Mouse (Mus musculus): ENCODE measurements around the gene Irak2.

Gene Irak2

GRCm38 (mm10) chr6:113639201-113639600 lies 934 bp downstream of the Irak2 start:
- no peak for DNase-seq (ENCODE audit: extremely low spot score, low read depth, low spot score)

- no peak for DNase-seq (ENCODE audit: extremely low spot score, low read depth, low spot score)
Measured at GRCm38 (mm10) chr6:113642605-113643004, 4.3 kb downstream of the Irak2 start.

GRCm38 (mm10) chr6:113643021-113643420 lies 4.8 kb downstream of the Irak2 start:
- no peak for DNase-seq (ENCODE audit: extremely low spot score, low read depth, low spot score)

DNA sequence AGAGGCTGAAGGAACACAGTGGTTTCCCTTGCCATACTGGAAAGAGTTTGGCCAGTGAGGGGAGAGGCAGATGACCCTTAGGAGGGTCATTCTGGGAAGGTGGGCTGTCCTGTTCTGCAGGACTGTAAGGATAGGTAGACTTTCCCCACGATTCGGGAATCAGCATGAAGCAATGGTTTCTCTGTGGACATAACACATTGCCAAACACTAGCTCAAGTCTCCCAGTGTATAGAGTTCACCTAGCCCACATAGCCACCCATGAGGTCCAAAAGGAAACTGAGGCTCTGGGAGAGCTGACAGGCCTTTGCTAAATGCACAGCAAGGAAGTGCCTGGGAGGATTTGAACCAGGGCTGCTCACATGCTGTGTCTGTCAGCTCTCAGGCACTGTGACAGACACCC lies 5.7 kb downstream of the Irak2 start:
- no peak for DNase-seq (ENCODE audit: extremely low spot score, low read depth, low spot score)

DNA sequence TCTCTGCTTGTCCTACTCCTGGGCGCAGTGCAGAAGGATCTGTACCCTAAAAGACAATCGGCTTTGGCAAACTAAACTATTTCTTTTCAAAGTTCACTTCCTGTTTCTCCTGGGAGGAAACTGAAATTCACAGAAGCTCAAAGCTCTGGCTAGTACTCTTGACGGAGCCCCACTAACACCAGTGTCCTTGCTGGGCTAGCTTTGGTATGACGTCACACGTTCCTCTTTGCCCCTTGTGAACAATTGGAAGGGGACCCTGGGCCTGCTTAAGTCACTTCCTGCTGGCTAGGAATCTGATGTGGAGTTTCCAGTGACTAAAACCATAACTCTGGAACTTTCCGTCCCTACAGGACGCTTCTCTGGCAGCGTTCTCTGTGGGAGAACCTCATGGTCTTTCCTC lies 6.5 kb downstream of the Irak2 start:
- no peak for DNase-seq (ENCODE audit: extremely low spot score, low read depth, low spot score)

GRCm38 (mm10) chr6:113649346-113650196 lies 11.3 kb downstream of the Irak2 start:
- DNase-seq (ENCODE audit: extremely low spot score, low read depth, low spot score): no peak

DNA sequence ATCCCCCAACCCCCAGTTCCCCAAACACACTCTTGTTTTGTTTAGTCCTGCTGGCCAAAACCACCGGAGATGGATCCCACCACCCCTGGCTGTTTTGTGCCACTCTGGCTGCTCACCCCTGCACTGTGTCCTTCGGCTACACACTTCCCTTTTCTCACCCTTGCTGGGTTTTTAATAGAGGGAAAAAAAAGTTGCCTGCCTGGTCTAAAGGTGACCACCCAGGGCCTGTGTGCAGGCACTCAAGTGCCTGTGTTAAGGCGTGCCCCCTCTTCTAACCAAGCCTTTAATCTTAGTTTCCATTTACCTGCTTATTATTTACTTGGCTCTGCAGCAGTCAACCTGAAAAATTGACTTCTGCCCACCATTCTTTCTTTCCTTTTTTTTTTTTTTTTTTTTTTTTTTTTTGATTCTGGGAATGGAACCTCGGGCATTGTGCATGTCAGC lies 12.0 kb downstream of the Irak2 start:
- DNase-seq (ENCODE audit: extremely low spot score, low read depth, low spot score): no peak

- no peak for DNase-seq (ENCODE audit: extremely low spot score, low read depth, low spot score)
Measured at GRCm38 (mm10) chr6:113651626-113652025, 13.4 kb downstream of the Irak2 start.

DNA sequence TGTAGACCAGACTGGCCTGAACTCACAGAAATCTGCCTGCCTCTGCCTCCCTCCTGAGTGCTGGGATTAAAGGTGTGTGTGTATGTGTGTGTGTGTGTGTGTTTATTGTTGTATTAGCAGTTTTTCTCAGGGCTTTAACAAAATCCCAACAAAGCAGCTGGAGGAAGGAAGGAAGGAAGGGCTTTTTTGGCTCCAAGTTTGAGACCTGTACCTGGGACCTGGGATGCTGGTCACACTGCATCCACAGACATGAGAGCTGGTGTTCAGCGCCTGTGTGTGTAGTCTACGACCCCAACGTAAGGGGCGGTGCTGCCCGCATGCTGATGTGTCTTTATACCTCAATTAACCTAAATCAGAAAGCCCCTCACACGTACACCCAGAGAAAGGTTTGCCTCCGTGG lies 15.3 kb downstream of the Irak2 start:
- no peak for DNase-seq (ENCODE audit: extremely low spot score, low read depth, low spot score)

GRCm38 (mm10) chr6:113654102-113654501 lies 15.8 kb downstream of the Irak2 start:
- no peak for DNase-seq (ENCODE audit: extremely low spot score, low read depth, low spot score)

GRCm38 (mm10) chr6:113654753-113655397 lies 16.6 kb downstream of the Irak2 start:
- no peak for DNase-seq (ENCODE audit: extremely low spot score, low read depth, low spot score)

DNA sequence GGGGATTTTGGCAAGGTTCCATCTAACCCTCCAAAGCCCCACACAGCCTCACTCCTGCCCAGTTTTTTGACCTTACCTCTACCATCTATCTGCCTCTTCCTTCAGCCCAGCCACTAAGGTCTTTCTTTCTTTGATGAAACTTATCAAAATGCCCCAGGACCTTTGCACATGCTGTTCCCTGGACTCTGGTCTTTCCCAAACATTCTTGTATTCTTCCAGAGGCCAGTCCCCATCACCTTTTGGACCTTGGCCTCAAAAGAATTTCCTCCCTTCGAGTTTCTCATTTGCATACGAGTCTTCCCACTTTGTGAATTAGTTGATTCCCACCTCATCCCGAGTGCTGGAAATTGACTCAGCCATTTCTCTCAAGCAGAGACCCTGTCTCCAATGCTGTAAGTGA lies 17.2 kb downstream of the Irak2 start:
- no peak for DNase-seq (ENCODE audit: extremely low spot score, low read depth, low spot score)

DNA sequence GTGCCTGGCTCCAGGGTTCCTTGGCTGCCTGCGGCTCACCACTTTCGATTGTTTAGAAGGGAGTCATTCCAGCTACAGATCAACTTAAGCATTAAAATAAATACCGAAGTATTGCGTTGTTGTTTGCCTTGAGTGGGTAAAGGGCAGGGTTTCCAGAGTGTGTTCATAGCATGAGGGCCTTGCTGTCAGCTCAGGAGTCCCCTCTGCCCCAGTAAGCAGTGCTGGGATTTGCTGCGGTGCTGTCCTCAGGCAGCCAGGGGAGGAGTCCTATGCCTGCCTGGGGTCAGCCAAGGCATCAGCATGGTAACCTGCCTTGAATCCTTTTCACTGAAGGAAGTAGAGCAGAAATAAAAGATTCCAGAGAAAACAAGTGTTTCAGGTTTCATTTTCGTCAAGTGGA lies 18.6 kb downstream of the Irak2 start:
- no peak for DNase-seq (ENCODE audit: extremely low spot score, low read depth, low spot score)

- no peak for DNase-seq (ENCODE audit: extremely low spot score, low read depth, low spot score)
Measured at GRCm38 (mm10) chr6:113658226-113658625, 20.0 kb downstream of the Irak2 start.

DNA sequence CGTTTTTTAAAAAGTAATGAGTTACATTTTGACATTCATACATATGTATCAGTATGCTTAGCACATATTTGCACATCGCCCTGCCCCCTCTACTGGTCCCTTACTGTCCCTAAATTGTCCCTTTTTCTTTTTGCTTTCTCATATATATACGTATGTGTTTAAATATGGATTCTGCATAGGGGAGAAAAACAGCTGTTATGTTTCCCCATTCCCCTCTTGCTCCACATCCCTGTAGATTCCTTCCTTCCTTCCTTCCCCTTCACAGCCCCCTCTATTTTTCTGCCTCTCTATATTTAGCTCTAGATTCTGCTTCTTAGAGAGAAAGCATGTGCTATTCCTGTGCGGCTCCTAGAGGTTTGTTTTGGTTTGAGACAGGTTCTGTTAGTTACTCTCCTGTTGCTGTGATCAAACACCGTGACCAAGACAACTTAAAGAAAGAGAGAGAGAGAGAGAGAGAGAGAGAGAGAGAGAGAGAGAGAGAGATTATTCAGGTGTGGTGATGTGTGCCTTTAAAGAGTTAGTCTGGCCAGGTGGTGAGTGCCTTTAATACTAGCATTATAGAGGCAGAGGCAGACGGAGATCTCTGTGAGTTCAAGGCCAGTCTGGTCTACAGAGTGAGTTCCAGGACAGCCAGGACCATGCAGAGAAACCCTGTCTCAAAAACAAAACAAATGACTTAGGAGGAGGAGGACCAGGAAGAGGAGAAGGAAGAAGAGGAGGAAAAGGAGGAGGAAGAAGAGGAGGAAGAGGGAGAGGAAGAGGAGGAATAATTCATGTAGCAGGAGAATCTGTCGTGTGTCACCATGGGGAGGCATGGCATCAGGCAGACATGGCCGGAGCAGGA lies 21.6 kb downstream of the Irak2 start:
- DNase-seq (ENCODE audit: extremely low spot score, low read depth, low spot score): no peak

GRCm38 (mm10) chr6:113660492-113661352 lies 22.5 kb downstream of the Irak2 start:
- no peak for DNase-seq (ENCODE audit: extremely low spot score, low read depth, low spot score)

- no peak for DNase-seq (ENCODE audit: extremely low spot score, low read depth, low spot score)
Measured at GRCm38 (mm10) chr6:113661353-113662241, 23.3 kb downstream of the Irak2 start.

DNA sequence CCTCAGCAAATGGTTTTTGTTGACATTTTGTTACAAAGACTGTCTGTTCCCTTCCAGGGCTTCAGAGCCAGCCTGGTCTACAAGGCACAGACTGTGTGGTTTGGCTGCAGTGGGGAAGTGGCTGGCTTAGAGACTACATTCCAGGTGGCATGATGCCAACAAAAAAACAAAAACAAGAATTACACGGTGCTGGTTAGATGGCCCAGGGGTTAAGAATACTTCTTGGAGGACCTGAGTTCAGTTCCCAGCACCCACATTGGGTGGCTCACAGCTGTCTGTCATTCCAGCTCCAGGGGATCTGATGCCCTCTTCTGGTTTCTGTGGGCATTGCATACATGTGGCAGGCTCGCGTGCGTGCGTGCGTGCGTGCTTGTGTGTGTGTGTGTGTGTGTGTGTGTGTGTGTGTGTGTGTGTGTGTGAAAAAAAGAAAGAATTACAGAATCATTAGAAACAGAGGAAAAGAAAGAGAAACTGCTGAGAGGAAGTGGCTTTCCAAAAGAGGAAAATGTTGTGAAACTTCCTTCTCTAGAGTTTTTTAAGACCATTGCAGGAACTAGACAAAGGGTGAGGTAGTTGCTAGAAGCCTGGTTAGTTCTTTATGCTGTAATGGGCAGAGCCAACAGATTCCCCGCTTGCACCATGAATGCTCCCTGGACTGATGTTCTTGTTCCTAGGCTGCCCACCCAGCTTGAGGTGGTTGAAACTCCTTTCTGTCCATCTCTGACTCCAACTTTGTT lies 24.9 kb downstream of the Irak2 start:
- DNase-seq (ENCODE audit: extremely low spot score, low read depth, low spot score): no peak

DNA sequence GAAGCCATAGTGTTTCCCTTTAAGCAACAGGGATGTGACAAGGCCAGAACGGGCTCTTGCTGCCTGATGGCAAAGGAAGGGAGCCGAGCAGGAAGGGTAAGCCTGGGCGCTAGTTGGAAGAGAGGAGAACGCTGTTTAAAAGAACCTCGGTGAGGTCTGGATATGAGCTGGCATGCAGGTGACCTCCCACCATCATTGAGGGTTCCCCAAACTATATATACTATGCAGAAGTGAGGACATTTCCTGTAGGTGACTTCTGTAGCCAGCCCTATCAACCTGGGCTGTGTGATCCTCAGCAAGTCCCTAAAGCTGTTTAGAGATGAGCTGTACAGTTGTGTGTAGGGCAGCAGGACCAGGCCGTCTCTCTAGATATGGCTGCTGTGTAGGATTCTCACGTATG lies 26.0 kb downstream of the Irak2 start:
- no peak for DNase-seq (ENCODE audit: extremely low spot score, low read depth, low spot score)
